Mouse (Mus musculus): ENCODE results near the gene Mtcl1. TPM values are rescaled to one million over a fixed set of nuclear protein-coding genes. Genes with fewer than 3 reads are reported as not detected.
A peak's percentile ranks its signal among the peaks of the same experiment; 100 is the strongest.
"Not testable (repeated sequence)": the region's sequence is repeated elsewhere in the genome, so short reads cannot be mapped to it uniquely, and the experiment has no call there.

The Mtcl1 gene
- polyA plus RNA-seq, 1 experiment from 2014 or later, result 7.6 TPM

DNA sequence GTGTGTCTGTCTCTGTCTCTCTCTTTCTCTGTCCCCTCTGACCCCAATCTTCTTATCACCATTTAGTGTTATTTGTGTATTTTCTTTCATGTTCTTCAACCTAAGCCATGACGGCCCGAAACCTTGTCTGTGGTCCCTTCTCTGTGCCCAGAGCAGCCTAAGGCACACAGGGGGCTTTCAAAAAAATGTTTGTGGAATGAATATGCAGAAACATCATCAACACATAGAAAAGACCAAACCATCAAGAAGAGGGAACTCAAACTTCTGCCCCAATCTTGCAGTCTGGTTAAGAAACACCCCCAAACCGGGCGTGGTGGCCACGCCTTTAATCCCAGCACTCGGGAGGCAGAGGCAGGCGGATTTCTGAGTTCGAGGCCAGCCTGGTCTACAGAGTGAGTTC is 9.7 kb downstream of the Mtcl1 start:
- 72% methylated on average over 8 of the region's 8 CpGs for WGBS
- Histone ChIP-seq H3K9me3 (replicated peaks) (no peaks in the 10 kb centered on the region), H3K4me3 (no peak overlapping the region), H3K27me3 (ENCODE audit: low read depth, poor library complexity, severe bottlenecking) (no peaks in the 10 kb centered on the region), H3K36me3 (peaks cover 29% of the 10 kb centered on the region), H3K4me1 (peaks cover 36% of the 10 kb centered on the region), H3K27ac (peak overlapping the region; percentile 50)
- no peak for DNase-seq (ENCODE audit: low spot score)

DNA sequence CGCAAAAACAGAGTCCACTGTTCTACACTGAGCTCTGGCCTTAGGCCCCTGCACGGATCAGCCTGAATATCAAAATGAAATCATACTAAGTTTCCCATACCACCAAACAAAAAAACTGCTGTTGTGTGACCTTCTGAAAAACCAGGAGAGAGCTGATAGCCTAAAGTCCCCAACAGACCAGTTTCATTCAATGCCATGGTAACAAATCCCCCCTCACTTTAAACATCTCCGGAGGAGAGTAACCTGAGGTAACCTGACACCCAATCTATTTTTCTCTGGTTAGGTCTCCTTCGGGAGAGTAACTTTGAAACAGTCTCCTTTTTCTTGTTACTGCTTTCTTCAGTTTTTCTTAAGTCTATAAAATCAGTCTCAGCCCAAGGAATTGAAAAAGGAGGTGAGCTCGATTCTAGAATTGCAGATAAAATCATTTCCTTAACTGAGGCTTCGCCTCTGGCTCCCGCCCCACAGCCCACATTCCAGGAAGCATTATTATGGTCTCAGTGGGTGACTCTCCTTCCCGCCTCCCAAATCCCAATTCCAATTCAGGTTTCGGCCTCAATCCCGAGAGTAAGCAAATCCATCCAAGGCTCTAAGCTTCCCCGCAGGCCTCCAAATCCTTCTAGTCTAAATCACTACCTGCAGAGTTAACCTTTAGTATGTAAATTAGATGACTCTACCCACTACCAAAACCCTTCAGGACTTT is 10.3 kb downstream of the Mtcl1 start:
- peak overlapping the region; percentile 50 for H3K27ac ChIP-seq
- WGBS, result 13% methylated on average over 11 of the region's 11 CpGs
- no peaks in the 10 kb centered on the region for H3K27me3 ChIP-seq (ENCODE audit: low read depth, poor library complexity, severe bottlenecking)
- H3K9me3 ChIP-seq (replicated peaks), result no peaks in the 10 kb centered on the region
- H3K4me1 ChIP-seq, result peaks cover 35% of the 10 kb centered on the region
- H3K4me3 ChIP-seq, result peak overlapping the region; percentile 19
- no peak for DNase-seq (ENCODE audit: low spot score)
- peaks cover 36% of the 10 kb centered on the region for H3K36me3 ChIP-seq

DNA sequence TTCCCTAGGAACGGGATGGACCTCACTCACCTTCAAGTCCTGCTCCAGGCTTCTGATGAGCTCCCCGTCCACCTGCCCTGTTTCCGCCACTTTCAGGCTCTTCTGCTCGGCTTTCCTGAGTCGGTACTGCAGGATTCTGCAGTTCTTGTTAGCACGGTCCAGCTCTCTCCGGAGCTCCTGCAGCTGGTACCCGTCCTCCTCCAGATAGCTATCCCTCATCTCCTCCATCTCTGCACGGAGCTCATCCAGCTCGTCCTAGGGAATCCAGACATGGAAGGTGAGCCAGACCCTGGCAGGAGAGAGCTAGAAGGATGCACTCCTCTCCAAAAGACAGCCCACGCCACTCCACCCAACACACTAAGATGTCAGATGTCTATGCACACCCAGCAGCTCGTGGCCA is 11.4 kb downstream of the Mtcl1 start:
- Histone ChIP-seq H3K27me3 (ENCODE audit: low read depth, poor library complexity, severe bottlenecking) (no peaks in the 10 kb centered on the region), H3K4me1 (peaks cover 31% of the 10 kb centered on the region), H3K9me3 (replicated peaks) (no peaks in the 10 kb centered on the region), H3K4me3 (no peak overlapping the region), H3K36me3 (peaks cover 44% of the 10 kb centered on the region), H3K27ac (peak overlapping the region; percentile 12; the same call in 1 of the 2 replicates)
- DNase-seq (ENCODE audit: low spot score), result no peak
- 88% methylated on average over 12 of the region's 12 CpGs for WGBS

- Histone ChIP-seq H3K36me3 (peaks cover 45% of the 10 kb centered on the region), H3K4me1 (peaks cover 31% of the 10 kb centered on the region), H3K27me3 (ENCODE audit: low read depth, poor library complexity, severe bottlenecking) (no peaks in the 10 kb centered on the region), H3K27ac (no peak overlapping the region), H3K4me3 (no peak overlapping the region), H3K9me3 (replicated peaks) (no peaks in the 10 kb centered on the region)
- DNase-seq (ENCODE audit: low spot score), result no peak
- 76% methylated on average over 8 of the region's 8 CpGs for WGBS
These were observed 12.7 kb downstream of the Mtcl1 start for GRCm38 (mm10) chr17:66436811-66437210.

DNA sequence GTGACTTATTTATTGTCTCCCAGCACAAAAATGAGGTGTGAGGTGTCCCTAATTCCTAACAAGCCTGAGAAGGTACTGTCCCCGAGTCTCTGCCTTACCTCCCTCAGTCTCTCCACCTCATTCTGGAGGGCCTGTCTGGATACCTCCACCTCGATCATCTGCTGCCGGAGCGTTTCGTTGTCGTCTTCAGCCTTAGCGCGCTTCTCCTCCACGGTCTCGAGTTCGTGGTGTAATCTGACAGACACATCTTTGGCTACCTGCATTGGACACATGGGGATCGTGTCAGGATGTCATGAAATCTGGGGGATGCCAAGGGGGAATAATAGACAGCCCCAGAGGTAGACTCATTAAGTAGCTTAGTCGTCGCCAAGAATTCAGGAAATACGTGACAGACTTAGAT is 13.6 kb downstream of the Mtcl1 start:
- H3K4me3 ChIP-seq, result no peak overlapping the region
- no peak for DNase-seq (ENCODE audit: low spot score)
- peaks cover 27% of the 10 kb centered on the region for H3K4me1 ChIP-seq
- no peak overlapping the region for H3K27ac ChIP-seq
- H3K36me3 ChIP-seq, result peaks cover 45% of the 10 kb centered on the region
- H3K9me3 ChIP-seq (replicated peaks), result no peaks in the 10 kb centered on the region
- 96% methylated on average over 15 of the region's 15 CpGs for WGBS
- no peaks in the 10 kb centered on the region for H3K27me3 ChIP-seq (ENCODE audit: low read depth, poor library complexity, severe bottlenecking)

DNA sequence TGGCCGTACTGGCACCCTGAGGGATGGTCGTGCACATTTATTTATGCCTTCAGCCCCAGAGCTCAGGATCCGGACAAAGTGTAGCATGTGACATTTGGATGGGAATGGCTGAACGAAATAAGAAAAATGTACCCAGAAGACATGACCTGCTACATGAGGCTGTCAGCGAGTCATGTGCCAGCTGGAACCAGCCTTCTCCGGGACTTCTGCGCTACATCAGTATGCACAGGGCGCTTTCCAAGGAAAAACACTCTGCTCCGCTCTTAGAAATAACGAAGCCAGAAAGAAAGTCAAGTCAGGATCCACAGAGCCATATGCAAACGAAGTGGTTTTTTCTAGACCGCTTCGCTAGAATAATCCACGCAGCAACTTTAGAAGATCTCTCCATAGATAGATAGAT is 14.5 kb downstream of the Mtcl1 start:
- no peak for DNase-seq (ENCODE audit: low spot score)
- Histone ChIP-seq H3K36me3 (peaks cover 48% of the 10 kb centered on the region), H3K9me3 (replicated peaks) (no peaks in the 10 kb centered on the region), H3K27ac (no peak overlapping the region), H3K27me3 (ENCODE audit: low read depth, poor library complexity, severe bottlenecking) (no peaks in the 10 kb centered on the region), H3K4me3 (no peak overlapping the region), H3K4me1 (peaks cover 23% of the 10 kb centered on the region)
- 95% methylated on average over 14 of the region's 14 CpGs for WGBS

DNA sequence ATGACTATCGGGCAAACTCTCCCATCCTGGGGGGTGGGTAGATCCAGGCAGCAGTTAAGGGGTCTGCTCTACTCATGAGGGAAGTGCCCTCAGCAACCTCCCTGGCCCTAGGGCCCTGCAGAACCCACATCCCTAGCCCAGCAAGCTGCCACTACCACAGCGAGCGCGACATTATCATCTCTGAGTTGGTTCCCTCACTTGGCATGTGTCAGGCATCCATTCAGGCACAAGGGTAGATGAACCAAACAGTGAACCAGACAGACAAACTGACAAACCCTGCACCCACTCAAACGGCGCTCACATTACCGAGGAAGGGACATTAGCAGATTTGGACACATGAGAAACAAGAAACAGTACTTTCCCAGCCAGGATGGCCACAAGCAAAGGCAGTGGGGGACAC is 15.0 kb downstream of the Mtcl1 start:
- DNase-seq (ENCODE audit: low spot score), result no peak

DNA sequence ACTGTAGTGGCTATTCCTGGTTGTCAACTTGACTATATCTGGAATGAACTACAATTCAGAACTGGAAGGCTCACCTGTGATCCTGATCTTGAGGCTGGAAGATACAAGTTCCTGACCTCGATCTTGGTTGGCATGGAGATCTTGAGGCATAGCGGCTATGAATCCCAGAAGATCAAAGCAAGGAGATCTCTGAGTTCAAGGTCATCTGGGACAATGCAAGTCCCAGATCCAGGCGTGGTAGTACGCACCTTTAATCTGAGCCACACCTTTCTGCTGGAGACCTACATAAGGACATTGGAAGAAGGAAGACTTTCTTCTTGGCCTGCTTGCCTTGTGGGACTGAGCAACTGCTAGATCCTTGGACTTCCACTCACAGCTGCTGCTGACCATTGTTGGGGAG is 24.9 kb downstream of the Mtcl1 start:
- H3K27ac ChIP-seq; H3K4me1 ChIP-seq; H3K4me3 ChIP-seq; H3K9me3 ChIP-seq (replicated peaks); DNase-seq (ENCODE audit: low spot score); H3K27me3 ChIP-seq (ENCODE audit: low read depth, poor library complexity, severe bottlenecking): not testable (repeated sequence)
- peaks cover 12% of the 10 kb centered on the region for H3K36me3 ChIP-seq
- WGBS, result 95% methylated on average over 4 of the region's 4 CpGs

More for the DNA sequence above, 15.0 kb downstream of the Mtcl1 start:
- Histone ChIP-seq H3K27me3 (ENCODE audit: low read depth, poor library complexity, severe bottlenecking) (no peaks in the 10 kb centered on the region), H3K36me3 (peaks cover 48% of the 10 kb centered on the region), H3K27ac (no peak overlapping the region), H3K4me1 (peaks cover 19% of the 10 kb centered on the region), H3K4me3 (no peak overlapping the region), H3K9me3 (replicated peaks) (no peaks in the 10 kb centered on the region)
- 96% methylated on average over 7 of the region's 7 CpGs for WGBS

DNA sequence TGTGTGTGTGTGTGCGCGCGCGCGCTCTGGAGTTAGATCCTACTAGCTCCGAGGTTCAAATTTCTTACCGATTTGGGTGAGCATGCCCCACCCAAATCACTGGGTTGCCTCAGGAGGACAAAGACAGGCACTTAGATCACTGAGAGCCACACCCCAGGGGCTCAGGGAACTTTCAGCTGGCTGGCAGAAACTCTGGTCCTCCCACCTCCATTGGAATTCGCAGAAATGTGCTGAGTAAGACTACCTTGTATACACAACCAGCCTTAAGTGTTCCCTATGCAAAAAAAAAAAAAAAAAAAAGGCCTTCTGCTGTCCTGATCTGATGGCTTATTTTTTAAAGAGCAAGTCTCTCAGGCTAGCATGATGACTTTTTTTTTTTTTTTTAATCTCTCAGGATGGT is 30.1 kb downstream of the Mtcl1 start:
- Histone ChIP-seq H3K4me3 (no peak overlapping the region), H3K27ac (peak overlapping the region; percentile 86; the same call in 1 of the 2 replicates), H3K9me3 (replicated peaks) (no peaks in the 10 kb centered on the region), H3K4me1 (peaks cover 50% of the 10 kb centered on the region), H3K36me3 (peaks cover 11% of the 10 kb centered on the region), H3K27me3 (ENCODE audit: low read depth, poor library complexity, severe bottlenecking) (no peaks in the 10 kb centered on the region)
- DNase-seq (ENCODE audit: low spot score), result no peak
- WGBS, result 65% methylated on average over 8 of the region's 8 CpGs

DNA sequence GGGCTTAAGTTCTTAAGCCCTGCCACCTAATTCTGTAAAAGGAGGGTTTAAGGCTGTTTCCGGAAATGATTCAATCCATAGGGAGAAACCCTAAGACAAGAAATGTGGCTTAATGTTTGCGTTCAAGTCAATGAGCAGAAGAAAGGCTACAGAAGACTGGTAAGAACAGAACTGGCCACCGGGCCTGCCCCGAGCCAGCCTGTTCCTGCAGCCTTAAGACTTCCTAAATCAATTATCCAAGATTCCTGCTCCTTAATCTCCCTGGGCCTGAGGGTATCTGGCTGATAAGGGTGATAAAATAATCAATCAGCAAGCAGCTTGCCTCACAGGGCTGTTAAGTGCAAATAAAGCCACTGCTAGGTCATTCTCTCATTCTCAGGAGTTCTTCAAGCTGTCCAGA is 31.8 kb downstream of the Mtcl1 start:
- peak; percentile 43 for DNase-seq (ENCODE audit: low spot score)
- Histone ChIP-seq H3K4me1 (peaks cover 52% of the 10 kb centered on the region), H3K27me3 (ENCODE audit: low read depth, poor library complexity, severe bottlenecking) (no peaks in the 10 kb centered on the region), H3K27ac (peak overlapping the region; percentile 86), H3K4me3 (peak overlapping the region; percentile 39), H3K36me3 (no peaks in the 10 kb centered on the region), H3K9me3 (replicated peaks) (no peaks in the 10 kb centered on the region)
- WGBS, result 8% methylated on average over 4 of the region's 4 CpGs

DNA sequence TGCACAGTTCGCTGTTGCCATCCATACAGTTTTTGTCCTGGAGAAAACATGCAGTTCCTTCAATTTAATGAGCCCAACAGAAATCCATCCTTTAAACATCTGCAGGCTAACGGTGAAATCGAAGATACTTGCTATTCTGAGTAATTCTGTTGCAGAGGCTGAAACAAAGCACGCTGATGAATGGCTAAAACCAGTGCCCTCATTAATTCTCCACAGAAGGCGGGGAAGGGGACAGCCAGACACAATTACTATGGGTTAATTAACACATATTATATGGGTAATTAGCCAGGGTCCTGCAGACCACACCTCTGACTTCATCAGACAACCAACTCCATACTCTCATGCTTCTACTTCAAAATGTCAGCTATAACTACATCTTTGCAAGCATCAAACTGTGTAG is 32.2 kb downstream of the Mtcl1 start:
- WGBS, result 34% methylated on average over 5 of the region's 5 CpGs
- Histone ChIP-seq H3K27ac (peak overlapping the region; percentile 86), H3K27me3 (ENCODE audit: low read depth, poor library complexity, severe bottlenecking) (no peaks in the 10 kb centered on the region), H3K9me3 (replicated peaks) (no peaks in the 10 kb centered on the region), H3K4me3 (peak overlapping the region; percentile 39), H3K4me1 (peaks cover 57% of the 10 kb centered on the region), H3K36me3 (no peaks in the 10 kb centered on the region)
- peak; percentile 43 for DNase-seq (ENCODE audit: low spot score)

DNA sequence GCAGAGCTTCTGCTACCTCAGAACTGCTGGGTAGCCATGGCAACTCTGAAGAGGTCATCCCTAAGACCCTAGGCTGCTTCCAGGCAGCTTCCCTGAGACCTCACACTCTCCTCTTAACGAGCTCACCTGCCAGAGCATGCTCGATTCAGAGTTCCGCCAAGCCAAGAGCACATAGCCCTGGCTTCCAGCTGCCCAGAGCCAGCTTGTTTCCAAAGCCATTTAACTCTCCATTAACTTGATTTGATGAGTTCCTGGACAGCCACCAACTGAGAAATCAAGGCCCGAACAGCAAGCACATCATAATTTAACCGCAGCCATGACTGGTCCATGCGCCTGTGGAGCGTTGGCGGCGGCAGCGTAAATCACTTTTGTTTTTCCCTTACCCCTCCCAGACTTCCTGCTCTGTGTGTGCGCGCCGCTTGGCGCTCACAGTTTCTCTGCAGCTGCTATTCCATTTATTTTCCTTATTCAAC is 32.7 kb downstream of the Mtcl1 start:
- Histone ChIP-seq H3K27me3 (ENCODE audit: low read depth, poor library complexity, severe bottlenecking) (no peaks in the 10 kb centered on the region), H3K4me3 (peak overlapping the region; percentile 39), H3K4me1 (peaks cover 61% of the 10 kb centered on the region), H3K36me3 (0 out of 2 replicates have a peak, but pooled peaks cover 3% of the 10 kb centered on the region), H3K27ac (peak overlapping the region; percentile 86), H3K9me3 (replicated peaks) (no peaks in the 10 kb centered on the region)
- peak; percentile 83 for DNase-seq (ENCODE audit: low spot score)
- 16% methylated on average over 14 of the region's 14 CpGs for WGBS

- H3K27ac ChIP-seq, result peak overlapping the region; percentile 86
These were observed 33.1 kb downstream of the Mtcl1 start for GRCm38 (mm10) chr17:66416436-66416835.

More at GRCm38 (mm10) chr17:66416436-66416835, 33.1 kb downstream of the Mtcl1 start:
- H3K4me1 ChIP-seq, result peaks cover 62% of the 10 kb centered on the region
- H3K27me3 ChIP-seq (ENCODE audit: low read depth, poor library complexity, severe bottlenecking), result no peaks in the 10 kb centered on the region
- peak overlapping the region; percentile 39 for H3K4me3 ChIP-seq
- DNase-seq (ENCODE audit: low spot score), result no peak
- 0 out of 2 replicates have a peak, but pooled peaks cover 3% of the 10 kb centered on the region for H3K36me3 ChIP-seq
- H3K9me3 ChIP-seq (replicated peaks), result no peaks in the 10 kb centered on the region
- WGBS, result 28% methylated on average over 7 of the region's 7 CpGs

Measured in limb, embryonic 10.5 days (tissue).